Mouse (Mus musculus): Measurements from ENCODE around the gene Gm9736. TPM values are rescaled to one million over a fixed set of nuclear protein-coding genes. Genes with fewer than 3 reads are reported as not detected.
"Not testable (repeated sequence)": the region's sequence is repeated elsewhere in the genome, so short reads cannot be mapped to it uniquely, and the experiment has no call there.

The Gm9736 gene
- total RNA-seq (2021) = not detected

DNA sequence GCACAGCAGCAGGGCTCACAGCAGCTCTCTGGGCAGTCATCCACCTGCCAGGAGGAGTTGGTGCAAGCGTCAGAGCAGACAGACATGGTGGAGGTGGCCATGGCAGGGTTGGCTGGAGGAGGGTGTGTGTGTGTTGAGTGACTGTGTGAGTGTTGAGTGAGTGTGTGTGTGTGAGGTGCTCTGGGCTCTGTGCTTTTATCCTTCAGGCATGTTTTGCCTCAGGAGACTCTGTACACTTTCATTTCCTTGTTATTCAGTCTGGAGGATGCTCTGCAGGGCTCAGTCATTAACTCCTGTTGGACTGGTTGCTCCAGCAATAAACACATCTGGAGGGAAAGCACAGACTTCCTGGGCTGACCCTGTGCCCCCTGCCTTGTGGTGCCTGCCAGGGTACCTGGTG is at the start of gene Gm9736:
Gene Gm9736, minus strand, starts transcription at position 101 of the 400 bp plus-strand sequence.
- intact Hi-C loops (cut with DNase I); DNase-seq (ENCODE audit: low spot score): not testable (repeated sequence)

DNA sequence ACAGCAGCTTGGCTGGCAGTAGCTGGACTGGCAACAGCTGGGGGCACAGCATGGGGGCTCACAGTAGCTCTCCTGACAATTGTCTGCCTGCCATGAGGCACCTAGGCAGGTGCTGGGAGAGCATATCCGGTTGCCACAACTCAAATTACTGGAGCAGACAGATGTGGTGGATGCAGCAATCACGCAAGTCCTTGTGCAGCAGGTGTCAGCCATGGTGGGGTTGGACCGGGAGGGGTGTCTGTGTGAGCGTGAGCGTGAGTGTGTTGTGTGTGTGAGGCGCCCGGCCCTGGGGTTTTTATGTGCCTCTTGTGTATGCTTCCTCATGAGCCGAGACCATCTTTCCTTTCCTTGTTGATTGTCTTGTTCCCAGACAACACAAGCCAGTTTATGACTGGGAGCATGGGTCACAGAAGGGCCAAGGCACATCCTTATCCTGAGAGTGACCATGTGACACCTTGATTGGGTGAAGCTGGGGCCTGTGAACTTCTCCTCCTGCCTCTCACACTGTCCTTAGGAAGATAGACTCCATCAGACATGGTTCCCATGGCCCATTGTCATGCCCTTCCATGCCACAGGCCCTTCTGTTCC is 47.9 kb upstream of the Gm9736 start, which contains the start of gene Gm19668:
Gene Gm19668, minus strand, starts transcription at position 213 of the 588 bp plus-strand sequence.
- intact Hi-C loops (cut with DNase I) = no loop called here
- DNase-seq (ENCODE audit: low spot score) = no peak

DNA sequence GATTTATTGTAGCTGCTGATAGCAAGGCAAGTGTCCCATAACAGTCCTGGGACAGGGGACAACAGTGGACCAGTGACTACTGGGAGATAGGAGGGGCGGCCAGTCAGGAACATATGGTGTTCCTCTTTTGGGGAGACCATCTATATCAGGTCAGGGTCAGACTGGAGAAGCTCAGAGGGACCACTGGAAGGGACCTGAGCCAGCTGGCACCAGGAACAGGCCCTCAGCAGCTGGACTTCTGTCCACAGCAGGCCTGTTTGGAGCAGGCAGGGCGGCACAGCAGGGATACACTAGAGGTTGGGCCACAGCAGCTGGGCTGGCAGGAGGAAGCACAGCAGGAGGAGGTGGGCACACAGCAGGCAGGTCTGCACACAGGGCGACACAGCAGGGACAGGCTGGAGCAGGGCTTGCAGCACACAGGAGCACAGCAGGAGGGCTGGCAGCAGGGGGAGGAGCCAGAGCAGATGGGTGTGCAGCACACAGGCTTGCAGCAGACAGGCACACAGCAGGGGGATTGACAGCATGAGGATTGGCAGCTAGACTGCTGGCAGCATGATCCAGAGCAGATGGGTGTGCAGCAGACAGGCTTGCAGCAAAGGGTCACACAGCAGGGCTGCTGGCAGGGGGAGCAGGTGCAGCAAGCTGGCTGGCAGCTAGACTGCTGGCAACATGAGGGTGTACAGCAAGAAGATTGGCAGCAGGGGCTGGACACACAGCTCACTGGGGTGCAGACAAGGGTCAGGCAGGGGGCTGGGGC is 47.2 kb upstream of the Gm9736 start:
- DNase-seq (ENCODE audit: low spot score); intact Hi-C loops (cut with DNase I): not testable (repeated sequence)

DNA sequence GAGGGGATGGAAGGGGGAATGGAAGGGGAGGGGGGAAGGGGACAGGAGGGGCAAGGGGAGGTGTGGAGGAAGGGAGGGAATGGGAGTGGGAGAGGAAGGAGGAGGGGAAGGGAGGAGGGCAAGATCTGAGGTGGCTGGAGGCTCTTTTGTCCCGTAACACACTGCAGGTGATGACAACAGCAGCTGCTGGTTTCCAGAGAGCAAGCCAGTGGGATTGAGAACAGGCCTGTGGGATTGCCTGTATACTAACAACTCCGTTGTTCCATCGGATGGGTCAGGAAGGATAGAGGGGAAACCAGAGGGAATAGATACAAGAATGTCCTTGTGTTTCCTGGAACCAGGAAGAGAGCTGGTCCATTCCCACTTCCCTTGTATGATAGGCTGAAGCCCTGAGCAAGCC is 46.5 kb upstream of the Gm9736 start:
- DNase-seq (ENCODE audit: low spot score) = no peak
- intact Hi-C loops (cut with DNase I) = no loop called here

DNA sequence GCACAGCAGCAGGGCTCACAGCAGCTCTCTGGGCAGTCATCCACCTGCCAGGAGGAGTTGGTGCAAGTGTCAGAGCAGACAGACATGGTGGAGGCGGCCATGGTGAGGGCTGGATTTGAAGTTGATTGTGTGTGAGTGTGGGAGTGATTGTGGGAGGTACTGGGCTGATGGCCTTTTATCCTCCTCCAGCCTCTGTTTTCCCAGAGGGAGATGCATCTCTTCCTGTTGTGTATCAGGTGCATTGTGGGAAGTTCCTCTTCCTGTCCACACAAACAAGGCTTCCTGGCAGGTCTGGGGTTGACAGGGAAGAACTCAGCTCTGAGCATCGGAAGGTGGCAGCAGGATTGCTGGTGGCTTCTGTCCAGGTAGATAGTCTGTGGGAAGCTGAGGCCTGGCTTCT is 43.8 kb upstream of the Gm9736 start, which contains the start of gene Gm9639:
Gene Gm9639, minus strand, starts transcription at position 101 of the 400 bp plus-strand sequence.
- intact Hi-C loops (cut with DNase I) = no loop called here
- no peak for DNase-seq (ENCODE audit: low spot score)

DNA sequence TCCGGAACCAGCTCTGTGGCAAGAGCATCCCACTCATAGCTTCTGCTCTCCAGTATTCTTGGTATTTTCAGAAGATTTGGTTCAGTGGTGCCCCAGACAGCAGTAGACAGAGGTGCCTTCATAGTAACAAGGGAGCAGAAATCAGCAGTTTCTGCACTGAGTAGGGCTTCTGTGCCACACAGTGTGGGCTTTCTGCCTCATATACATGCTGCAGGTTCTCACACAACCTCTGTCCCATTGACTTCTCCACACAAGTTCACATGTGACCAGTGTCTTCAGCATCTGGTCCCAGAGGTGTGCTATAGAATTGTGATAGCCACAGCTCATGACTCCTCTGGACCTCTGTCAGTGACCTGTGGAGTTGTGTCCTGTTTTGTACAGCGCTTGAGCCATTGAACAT is 37.5 kb upstream of the Gm9736 start:
- no peak for DNase-seq (ENCODE audit: low spot score)

DNA sequence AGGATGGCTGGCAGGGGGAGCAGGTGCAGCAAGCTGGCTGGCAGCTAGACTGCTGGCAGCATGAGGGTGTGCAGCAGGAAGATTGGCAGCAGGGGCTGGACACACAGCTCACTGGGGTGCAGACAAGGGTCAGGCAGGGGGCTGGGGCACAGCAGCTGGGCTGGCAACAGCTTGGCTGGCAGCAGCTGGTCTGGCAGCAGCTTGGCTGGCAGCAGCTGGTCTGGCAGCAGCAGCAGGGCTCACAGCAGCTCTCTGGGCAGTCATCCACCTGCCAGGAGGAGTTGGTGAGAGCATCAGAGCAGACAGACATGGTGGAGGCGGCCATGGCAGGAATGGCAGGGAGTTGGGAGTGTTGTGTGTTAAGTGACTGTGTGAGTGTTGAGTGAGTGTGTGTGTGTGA is 36.7 kb upstream of the Gm9736 start, which contains the start of gene Gm7137:
Gene Gm7137, minus strand, starts transcription at position 325 of the 400 bp plus-strand sequence.
- intact Hi-C loops (cut with DNase I); DNase-seq (ENCODE audit: low spot score): not testable (repeated sequence)

More for the DNA sequence above, 37.5 kb upstream of the Gm9736 start:
- intact Hi-C loops (cut with DNase I) = no loop called here

DNA sequence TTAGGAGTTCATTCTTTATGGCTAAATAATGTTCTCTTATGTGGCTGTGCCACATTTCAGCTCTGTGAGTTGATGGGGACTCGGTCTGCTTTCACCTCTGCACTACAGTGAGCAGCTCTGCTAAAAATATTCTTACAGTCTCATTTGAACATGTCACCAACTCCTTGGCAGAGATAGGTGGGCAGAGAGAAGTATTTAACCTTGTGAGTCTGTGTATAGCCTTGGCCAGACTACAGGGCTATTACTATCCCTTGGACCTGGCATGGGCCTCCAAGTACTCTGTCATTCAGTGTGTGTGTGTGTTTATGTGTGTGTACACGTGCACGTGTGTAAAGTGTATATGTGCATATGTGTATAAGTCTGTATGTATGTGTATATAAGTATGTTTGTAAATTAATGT is 32.2 kb upstream of the Gm9736 start:
- intact Hi-C loops (cut with DNase I); DNase-seq (ENCODE audit: low spot score): not testable (repeated sequence)

DNA sequence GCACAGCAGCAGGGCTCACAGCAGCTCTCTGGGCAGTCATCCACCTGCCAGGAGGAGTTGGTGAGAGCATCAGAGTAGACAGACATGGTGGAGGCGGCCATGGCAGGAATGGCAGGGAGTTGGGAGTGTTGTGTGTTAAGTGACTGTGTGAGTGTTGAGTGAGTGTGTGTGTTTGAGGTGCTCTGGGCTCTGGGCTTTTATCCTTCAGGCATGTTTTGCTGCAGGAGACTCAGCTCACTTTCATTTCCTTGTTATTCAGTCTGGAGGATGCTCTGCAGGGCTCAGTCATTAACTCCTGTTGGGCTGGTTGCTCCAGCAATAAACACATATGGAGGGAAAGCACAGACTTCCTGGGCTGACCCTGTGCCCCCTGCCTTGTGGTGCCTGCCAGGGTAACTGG is 31.3 kb upstream of the Gm9736 start, which contains the start of gene Gm3250:
Gene Gm3250, minus strand, starts transcription at position 101 of the 400 bp plus-strand sequence.
- intact Hi-C loops (cut with DNase I); DNase-seq (ENCODE audit: low spot score): not testable (repeated sequence)

DNA sequence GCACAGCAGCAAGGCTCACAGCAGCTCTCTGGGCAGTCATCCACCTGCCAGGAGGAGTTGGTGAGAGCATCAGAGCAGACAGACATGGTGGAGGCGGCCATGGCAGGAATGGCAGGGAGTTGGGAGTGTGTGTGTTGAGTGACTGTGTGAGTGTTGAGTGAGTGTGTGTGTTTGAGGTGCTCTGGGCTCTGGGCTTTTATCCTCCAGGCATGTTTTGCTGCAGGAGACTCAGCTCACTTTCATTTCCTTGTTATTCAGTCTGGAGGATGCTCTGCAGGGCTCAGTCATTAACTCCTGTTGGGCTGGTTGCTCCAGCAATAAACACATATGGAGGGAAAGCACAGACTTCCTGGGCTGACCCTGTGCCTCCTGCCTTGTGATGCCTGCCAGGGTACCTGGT is 25.7 kb upstream of the Gm9736 start, which contains the start of gene Gm7138:
Gene Gm7138, minus strand, starts transcription at position 101 of the 400 bp plus-strand sequence.
- intact Hi-C loops (cut with DNase I); DNase-seq (ENCODE audit: low spot score): not testable (repeated sequence)

DNA sequence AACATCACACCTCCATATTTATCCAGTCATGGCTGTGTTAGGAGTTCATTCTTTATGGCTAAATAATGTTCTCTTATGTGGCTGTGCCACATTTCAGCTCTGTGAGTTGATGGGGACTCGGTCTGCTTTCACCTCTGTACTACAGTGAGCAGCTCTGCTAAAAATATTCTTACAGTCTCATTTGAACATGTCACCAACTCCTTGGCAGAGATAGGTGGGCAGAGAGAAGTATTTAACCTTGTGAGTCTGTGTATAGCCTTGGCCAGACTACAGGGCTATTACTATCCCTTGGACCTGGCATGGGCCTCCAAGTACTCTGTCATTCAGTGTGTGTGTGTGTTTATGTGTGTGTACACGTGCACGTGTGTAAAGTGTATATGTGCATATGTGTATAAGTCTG is 21.0 kb upstream of the Gm9736 start:
- DNase-seq (ENCODE audit: low spot score); intact Hi-C loops (cut with DNase I): not testable (repeated sequence)

DNA sequence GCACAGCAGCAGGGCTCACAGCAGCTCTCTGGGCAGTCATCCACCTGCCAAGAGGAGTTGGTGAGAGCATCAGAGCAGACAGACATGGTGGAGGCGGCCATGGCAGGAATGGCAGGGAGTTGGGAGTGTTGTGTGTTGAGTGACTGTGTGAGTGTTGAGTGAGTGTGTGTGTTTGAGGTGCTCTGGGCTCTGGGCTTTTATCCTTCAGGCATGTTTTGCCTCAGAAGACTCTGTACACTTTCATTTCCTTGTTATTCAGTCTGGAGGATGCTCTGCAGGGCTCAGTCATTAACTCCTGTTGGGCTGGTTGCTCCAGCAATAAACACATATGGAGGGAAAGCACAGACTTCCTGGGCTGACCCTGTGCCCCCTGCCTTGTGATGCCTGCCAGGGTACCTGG is 20.1 kb upstream of the Gm9736 start, which contains the start of gene Gm3238:
Gene Gm3238, minus strand, starts transcription at position 101 of the 400 bp plus-strand sequence.
- DNase-seq (ENCODE audit: low spot score); intact Hi-C loops (cut with DNase I): not testable (repeated sequence)

DNA sequence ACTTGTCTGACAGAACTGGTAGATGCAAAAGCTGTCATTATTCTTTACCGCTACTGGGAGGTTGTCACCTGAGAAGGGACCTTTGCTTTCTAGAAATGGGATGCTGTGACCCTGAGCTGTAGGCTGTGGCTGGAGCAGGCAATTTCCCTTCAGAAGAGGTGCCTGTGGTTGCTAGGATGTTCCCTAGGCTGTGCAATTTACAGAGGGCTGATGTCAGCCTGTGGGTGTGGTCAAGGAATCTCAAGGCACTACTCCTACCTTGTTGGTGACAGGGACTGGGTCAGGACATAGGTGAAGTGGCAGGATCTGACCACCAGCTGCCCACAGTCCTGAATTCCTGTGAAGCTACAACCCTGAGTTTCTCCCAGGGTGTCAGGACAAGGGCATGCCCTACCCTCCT is 18.6 kb upstream of the Gm9736 start:
- intact Hi-C loops (cut with DNase I) = no loop called here
- DNase-seq (ENCODE audit: low spot score) = no peak

DNA sequence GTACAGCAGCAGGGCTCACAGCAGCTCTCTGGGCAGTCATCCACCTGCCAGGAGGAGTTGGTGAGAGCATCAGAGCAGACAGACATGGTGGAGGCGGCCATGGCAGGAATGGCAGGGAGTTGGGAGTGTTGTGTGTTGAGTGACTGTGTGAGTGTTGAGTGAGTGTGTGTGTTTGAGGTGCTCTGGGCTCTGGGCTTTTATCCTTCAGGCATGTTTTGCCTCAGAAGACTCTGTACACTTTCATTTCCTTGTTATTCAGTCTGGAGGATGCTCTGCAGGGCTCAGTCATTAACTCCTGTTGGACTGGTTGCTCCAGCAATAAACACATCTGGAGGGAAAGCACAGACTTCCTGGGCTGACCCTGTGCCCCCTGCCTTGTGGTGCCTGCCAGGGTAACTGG is 8.4 kb upstream of the Gm9736 start, which contains the start of gene Gm3233:
Gene Gm3233, minus strand, starts transcription at position 101 of the 400 bp plus-strand sequence.
- DNase-seq (ENCODE audit: low spot score); intact Hi-C loops (cut with DNase I): not testable (repeated sequence)

DNA sequence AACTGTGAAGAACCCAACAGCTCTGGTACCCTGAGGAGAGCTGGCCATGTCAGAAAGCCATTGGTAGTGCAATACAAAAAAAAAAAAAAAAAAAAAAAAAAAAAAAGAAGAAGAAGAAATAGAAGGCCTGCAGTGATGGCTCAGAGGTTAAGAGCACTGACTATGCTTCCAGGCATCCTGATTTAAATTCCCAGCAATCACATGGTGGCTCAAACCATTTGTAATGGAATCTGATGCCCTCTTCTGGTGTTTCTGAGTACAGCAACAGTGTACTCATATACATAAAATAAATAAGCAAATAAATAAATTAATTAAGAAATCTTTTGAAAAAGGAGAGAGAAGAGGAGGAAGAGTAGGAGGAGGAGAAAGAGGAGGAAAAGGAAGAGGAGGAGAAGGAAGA is 2.3 kb upstream of the Gm9736 start:
- intact Hi-C loops (cut with DNase I) = no loop called here
- no peak for DNase-seq (ENCODE audit: low spot score)

DNA sequence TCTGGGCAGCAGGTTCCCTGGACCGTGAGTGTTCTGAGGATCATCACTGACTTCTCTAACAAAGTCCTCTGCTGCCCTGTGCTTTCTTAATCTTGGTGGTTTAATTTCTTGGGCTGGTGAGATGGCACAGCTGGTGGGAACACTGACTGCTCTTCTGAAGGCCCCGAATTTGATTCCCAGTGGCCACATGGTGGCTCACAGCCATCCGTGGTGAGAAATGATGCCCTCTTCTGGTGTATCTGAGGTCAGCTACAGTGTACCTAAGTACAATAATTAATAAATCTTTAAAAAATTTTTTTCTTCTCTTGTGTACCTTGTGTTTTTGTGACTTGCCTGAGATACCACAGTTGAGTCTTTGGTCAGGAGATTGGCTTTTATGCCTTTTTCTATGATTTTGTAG is 1.2 kb upstream of the Gm9736 start:
- intact Hi-C loops (cut with DNase I); DNase-seq (ENCODE audit: low spot score): not testable (repeated sequence)

DNA sequence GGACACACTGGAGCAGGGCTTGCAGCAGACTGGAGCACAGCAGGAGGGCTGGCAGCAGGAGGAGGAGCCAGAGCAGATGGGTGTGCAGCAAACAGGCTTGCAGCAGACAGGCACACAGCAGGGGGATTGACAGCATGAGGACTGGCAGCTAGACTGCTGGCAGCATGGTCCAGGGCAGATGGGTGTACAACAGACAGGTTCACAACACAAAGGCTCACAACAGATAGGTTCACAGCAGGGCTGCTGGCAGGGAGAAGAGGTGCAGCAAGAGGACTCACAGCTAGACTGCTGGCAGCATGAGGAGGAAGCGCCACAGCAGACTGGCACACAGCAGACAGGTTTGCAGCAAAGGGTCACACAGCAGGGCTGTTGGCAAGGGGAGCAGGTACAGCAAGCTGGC is 468 bp downstream of the Gm9736 start:
- intact Hi-C loops (cut with DNase I); DNase-seq (ENCODE audit: low spot score): not testable (repeated sequence)

DNA sequence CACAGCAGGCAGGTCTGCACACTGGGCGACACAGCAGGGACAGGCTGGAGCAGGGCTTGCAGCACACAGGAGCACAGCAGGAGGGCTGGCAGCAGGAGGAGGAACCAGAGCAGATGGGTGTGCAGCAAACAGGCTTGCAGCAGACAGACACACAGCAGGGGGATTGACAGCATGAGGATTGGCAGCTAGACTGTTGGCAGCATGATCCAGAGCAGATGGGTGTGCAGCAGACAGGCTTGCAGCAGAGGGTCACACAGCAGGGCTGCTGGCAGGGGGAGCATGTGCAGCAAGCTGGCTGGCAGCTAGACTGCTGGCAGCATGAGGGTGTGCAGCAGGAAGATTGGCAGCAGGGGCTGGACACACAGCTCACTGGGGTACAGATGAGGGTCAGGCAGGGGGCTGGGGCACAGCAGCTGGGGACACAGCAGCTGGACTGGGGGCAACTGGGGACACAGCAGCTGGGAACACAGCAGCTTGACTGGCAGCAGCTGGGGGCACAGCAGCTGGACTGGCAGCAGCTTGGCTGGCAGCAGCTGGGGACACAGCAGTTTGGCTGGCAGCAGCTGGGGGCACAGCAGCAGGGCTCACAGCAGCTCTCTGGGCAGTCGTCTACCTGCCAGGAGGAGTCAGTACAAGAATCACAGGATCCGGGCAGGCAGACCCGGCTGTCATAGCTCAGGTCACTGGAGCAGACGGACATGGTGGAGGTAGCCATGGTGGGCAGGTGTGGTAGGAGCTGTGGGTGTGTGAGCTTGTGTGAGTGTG is 9.0 kb downstream of the Gm9736 start, which contains the start of gene Gm18596:
Gene Gm18596, minus strand, starts transcription at position 715 of the 765 bp plus-strand sequence.
- DNase-seq (ENCODE audit: low spot score); intact Hi-C loops (cut with DNase I): not testable (repeated sequence)

DNA sequence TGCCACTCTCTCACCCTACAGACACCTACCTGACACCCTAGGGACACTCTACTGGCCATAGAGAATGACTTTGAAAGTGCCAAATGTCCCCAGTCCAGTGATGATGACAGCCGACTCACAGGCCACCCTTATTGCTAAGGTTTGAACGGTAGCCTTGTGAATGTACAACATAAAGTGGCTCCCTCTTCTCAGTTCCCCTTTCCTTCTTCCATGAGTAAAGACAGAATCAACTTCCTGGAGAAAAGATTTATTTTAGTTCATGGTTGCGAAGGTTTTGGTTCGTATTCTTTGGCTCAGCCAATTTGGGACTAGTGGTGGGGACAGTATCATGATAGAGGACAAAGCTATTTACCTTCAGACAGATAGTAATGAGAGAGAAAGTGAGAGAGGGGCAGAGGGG is 12.2 kb downstream of the Gm9736 start:
- intact Hi-C loops (cut with DNase I) = no loop called here
- DNase-seq (ENCODE audit: low spot score) = no peak

DNA sequence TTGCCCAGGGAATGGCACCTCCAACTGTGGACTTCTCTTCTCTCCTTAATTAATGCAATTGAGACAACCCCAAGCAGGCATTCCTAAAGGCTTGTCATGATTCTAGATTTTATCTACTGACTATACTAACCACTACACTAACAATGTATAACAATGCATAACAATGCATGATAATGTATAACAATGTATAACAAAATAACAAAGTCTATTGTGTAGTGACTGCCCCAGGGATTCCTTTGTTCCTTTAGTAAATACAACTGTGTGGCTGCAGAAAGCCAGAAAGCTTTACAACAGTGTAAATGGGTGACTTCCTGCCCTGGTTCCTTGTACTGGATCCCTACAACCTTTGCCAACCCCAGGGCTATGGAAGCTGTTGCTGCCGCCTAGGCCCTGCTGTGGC is 15.2 kb downstream of the Gm9736 start:
- DNase-seq (ENCODE audit: low spot score) = no peak
- intact Hi-C loops (cut with DNase I) = no loop called here
